Mouse (Mus musculus): Measurements from ENCODE around the gene Rapgef2. TPM values are rescaled to one million over a fixed set of nuclear protein-coding genes. Genes with fewer than 3 reads are reported as not detected.
A peak's percentile ranks its signal among the peaks of the same experiment; 100 is the strongest.

The Rapgef2 gene
- polyA plus RNA-seq, 2 experiments = 1.2 TPM

DNA sequence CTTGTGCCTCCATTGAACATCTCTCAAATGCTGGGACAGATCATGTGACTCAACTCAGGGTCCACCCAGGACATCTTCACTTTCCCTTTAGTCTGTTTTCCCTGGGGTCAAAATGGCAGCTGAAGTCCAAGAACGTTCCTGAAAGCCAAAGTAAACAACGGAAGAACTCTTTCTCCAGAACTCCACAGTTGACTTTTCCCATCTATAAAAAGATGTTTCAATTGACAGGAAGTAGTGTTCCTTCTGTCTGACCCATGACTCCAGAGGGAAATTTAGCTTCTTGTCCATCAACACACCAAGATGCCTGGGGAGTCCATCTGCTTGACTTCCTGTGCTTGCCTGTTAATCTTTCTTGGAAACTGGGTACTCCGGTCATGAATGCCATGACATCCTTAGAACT is 260.3 kb downstream of the Rapgef2 start:
- no peak overlapping the region for H3K4me2 ChIP-seq (ENCODE audit: low read depth)
- 76% methylated on average over 3 of the region's 3 CpGs for WGBS (ENCODE audit: insufficient replicate concordance)
- no peaks in the 10 kb centered on the region for H3K27me3 ChIP-seq (ENCODE audit: control insufficient read depth, insufficient read depth, low read length)
- H3K4me3 ChIP-seq (ENCODE audit: insufficient read depth in 1 of 2, low read depth in 2 of 2, low read length in 2 of 2) = no peak overlapping the region
- ATAC-seq (ENCODE audit: insufficient read depth) (no peak), DNase-seq (ENCODE audit: low read depth in 3 of 3, low spot score in 3 of 3) (no peak)
- H3K9me3 ChIP-seq (ENCODE audit: control insufficient read depth, low read length) = no peaks in the 10 kb centered on the region
- no peak overlapping the region for H3K27ac ChIP-seq
- no peak overlapping the region for H3K9ac ChIP-seq (replicated peaks)
- TF ChIP-seq EP300 (IDR thresholded peaks at IDR 0.05; ENCODE audit: low read depth) = no peak
- TF ChIP-seq CTCF (IDR thresholded peaks at IDR 0.05; ENCODE audit: low read depth) = no peak
- H3K36me3 ChIP-seq (replicated peaks; ENCODE audit: control insufficient read depth, insufficient read depth, low read depth) = no peaks in the 10 kb centered on the region
- peaks cover 0 to 11% of the 10 kb centered on the region in 2 experiments; a peak in 2 of 4 replicates for H3K4me1 ChIP-seq (replicated peaks; ENCODE audit: control insufficient read depth in 2 of 2, insufficient read depth in 2 of 2, low read length in 1 of 2)

DNA sequence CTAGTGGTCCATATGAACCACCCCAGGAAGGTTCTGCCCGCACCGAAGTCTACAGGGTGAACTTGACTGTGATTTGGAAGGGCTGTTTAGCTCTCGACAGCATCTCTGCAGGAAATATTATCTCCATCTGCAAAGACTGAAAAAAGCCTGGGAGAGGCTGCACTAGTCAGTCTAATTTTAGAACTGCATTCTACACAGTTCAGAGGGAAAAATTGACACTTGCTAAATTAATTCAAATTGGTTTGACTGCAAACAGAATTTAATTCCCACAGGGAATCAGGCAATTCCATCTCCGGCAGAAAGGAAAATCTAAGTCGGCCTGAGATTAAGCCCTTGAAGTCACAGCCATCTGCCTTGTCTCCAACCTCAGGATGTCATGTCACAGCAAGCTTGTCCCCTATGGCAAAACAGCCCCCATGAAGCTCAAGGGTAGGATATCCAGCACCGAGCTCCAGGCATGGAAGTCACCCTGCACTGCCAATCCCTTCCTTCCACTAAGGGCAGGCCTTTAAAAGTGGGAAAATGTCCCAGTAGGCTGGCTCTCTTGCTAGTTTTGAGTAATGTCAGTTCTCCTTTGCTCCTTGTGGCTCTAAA is 262.5 kb downstream of the Rapgef2 start:
- Histone ChIP-seq H3K36me3 (replicated peaks; ENCODE audit: control insufficient read depth, insufficient read depth, low read depth) (no peaks in the 10 kb centered on the region), H3K4me3 (ENCODE audit: insufficient read depth in 1 of 2, low read depth in 2 of 2, low read length in 2 of 2) (no peak overlapping the region), H3K27ac (no peak overlapping the region), H3K9ac (replicated peaks) (no peak overlapping the region), H3K4me1 (replicated peaks; ENCODE audit: control insufficient read depth in 2 of 2, insufficient read depth in 2 of 2, low read length in 1 of 2) (peaks cover 0 to 7% of the 10 kb centered on the region in 2 experiments; a peak in 2 of 4 replicates), H3K27me3 (ENCODE audit: control insufficient read depth, insufficient read depth, low read length) (no peaks in the 10 kb centered on the region), H3K9me3 (ENCODE audit: control insufficient read depth, low read length) (no peaks in the 10 kb centered on the region), H3K4me2 (ENCODE audit: low read depth) (no peak overlapping the region)
- 62% methylated on average over 6 of the region's 6 CpGs for WGBS (ENCODE audit: insufficient replicate concordance)
- no peak for ATAC-seq (ENCODE audit: insufficient read depth)
- TF ChIP-seq CTCF (IDR thresholded peaks at IDR 0.05; ENCODE audit: low read depth) = no peak
- no peak for DNase-seq (ENCODE audit: low read depth in 3 of 3, low spot score in 3 of 3)

DNA sequence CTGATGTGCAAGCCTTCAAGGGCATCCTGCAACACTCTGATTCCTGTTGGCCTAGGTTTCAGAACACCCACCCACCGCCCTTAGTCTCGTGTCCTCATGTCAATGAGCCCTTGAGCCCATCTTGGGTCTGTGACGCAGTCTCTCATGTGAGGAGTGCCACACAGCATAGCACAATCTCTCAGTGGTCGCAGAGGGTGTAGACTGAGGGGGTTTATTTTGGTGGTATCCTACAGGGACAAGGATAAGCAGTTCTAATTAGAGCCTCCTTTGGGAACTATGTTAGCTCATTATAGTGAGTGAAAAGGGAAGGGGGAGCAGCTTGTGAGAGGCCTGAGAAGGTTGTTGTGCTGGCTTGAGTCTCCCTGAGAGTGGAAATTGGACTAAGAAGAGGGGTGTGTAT is 263.6 kb downstream of the Rapgef2 start:
- TF ChIP-seq CTCF (IDR thresholded peaks at IDR 0.05; ENCODE audit: low read depth) (no peak), EP300 (IDR thresholded peaks at IDR 0.05; ENCODE audit: low read depth) (no peak)
- 67% methylated on average over 4 of the region's 4 CpGs for WGBS (ENCODE audit: insufficient replicate concordance)
- Histone ChIP-seq H3K4me3 (ENCODE audit: insufficient read depth in 1 of 2, low read depth in 2 of 2, low read length in 2 of 2) (no peak overlapping the region), H3K4me2 (ENCODE audit: low read depth) (no peak overlapping the region), H3K27me3 (ENCODE audit: control insufficient read depth, insufficient read depth, low read length) (no peaks in the 10 kb centered on the region), H3K9me3 (ENCODE audit: control insufficient read depth, low read length) (no peaks in the 10 kb centered on the region), H3K9ac (replicated peaks) (no peak overlapping the region), H3K4me1 (replicated peaks; ENCODE audit: control insufficient read depth in 2 of 2, insufficient read depth in 2 of 2, low read length in 1 of 2) (peaks cover 0 to 1% of the 10 kb centered on the region in 2 experiments; a peak in 2 of 4 replicates), H3K27ac (no peak overlapping the region), H3K36me3 (replicated peaks; ENCODE audit: control insufficient read depth, insufficient read depth, low read depth) (no peaks in the 10 kb centered on the region)
- no peak for ATAC-seq (ENCODE audit: insufficient read depth)
- DNase-seq (ENCODE audit: low read depth in 3 of 3, low spot score in 3 of 3) = no peak

DNA sequence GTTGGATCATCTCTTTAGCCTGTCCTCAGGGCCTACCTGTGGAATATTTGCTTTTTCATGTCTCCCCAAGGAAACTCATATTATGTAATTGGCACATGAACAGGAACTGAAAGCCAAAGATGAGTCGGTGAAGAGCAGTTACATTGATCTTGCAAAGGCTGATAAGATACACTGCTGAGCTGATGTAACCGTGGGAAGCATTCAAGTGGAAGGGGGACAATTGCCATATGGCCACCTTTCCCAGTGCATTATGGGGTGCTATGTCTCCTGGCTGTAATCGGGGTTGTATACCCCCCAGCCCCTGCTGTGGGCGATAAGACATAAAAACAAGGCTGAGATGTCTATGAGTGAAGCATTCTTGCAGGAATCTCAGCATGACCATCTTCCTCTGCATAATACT is 268.9 kb downstream of the Rapgef2 start:
- WGBS (ENCODE audit: insufficient replicate concordance) = 37% methylated on average over 4 of the region's 4 CpGs
- Histone ChIP-seq H3K36me3 (replicated peaks; ENCODE audit: control insufficient read depth, insufficient read depth, low read depth) (no peaks in the 10 kb centered on the region), H3K27ac (no peak overlapping the region), H3K4me1 (replicated peaks; ENCODE audit: control insufficient read depth in 2 of 2, insufficient read depth in 2 of 2, low read length in 1 of 2) (no peaks in the 10 kb centered on the region), H3K9ac (replicated peaks) (no peak overlapping the region), H3K4me3 (ENCODE audit: insufficient read depth in 1 of 2, low read depth in 2 of 2, low read length in 2 of 2) (no peak overlapping the region), H3K4me2 (ENCODE audit: low read depth) (no peak overlapping the region), H3K27me3 (ENCODE audit: control insufficient read depth, insufficient read depth, low read length) (no peaks in the 10 kb centered on the region), H3K9me3 (ENCODE audit: control insufficient read depth, low read length) (no peaks in the 10 kb centered on the region)
- DNase-seq (ENCODE audit: low read depth in 3 of 3, low spot score in 3 of 3) = no peak
- TF ChIP-seq CTCF (IDR thresholded peaks at IDR 0.05; ENCODE audit: low read depth) = no peak
- TF ChIP-seq EP300 (IDR thresholded peaks at IDR 0.05; ENCODE audit: low read depth) = no peak
- ATAC-seq (ENCODE audit: insufficient read depth) = no peak

DNA sequence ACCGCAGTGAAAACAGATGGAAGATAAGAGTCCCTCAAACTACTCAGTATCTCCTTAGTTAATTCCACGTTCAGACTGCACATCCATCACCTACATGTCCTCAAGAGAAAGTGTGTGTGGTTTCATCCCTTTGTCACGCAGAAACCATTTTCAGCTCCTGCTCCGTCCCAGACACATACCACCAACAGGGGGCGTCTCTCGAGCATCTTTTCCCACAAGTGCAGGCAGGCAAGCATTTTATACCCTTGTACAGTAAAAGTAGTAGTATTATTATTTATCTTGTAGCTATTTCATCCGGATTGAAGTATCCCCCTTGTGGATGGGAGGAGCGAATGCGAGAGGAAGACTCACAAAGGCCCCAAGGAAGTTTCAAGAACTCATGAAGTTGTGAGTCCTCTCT is 269.5 kb downstream of the Rapgef2 start:
- DNase-seq (ENCODE audit: low read depth in 3 of 3, low spot score in 3 of 3) (no peak), ATAC-seq (ENCODE audit: insufficient read depth) (no peak)
- no peaks in the 10 kb centered on the region for H3K27me3 ChIP-seq (ENCODE audit: control insufficient read depth, insufficient read depth, low read length)
- no peaks in the 10 kb centered on the region for H3K4me1 ChIP-seq (replicated peaks; ENCODE audit: control insufficient read depth in 2 of 2, insufficient read depth in 2 of 2, low read length in 1 of 2)
- no peak overlapping the region for H3K4me2 ChIP-seq (ENCODE audit: low read depth)
- no peaks in the 10 kb centered on the region for H3K36me3 ChIP-seq (replicated peaks; ENCODE audit: control insufficient read depth, insufficient read depth, low read depth)
- no peaks in the 10 kb centered on the region for H3K9me3 ChIP-seq (ENCODE audit: control insufficient read depth, low read length)
- no peak overlapping the region for H3K4me3 ChIP-seq (ENCODE audit: insufficient read depth in 1 of 2, low read depth in 2 of 2, low read length in 2 of 2)
- H3K27ac ChIP-seq = no peak overlapping the region
- H3K9ac ChIP-seq (replicated peaks) = no peak overlapping the region
- TF ChIP-seq CTCF (IDR thresholded peaks at IDR 0.05; ENCODE audit: low read depth) (peak; percentile 31; the same call in 1 of the 2 replicates), EP300 (IDR thresholded peaks at IDR 0.05; ENCODE audit: low read depth) (no peak)
- 65% methylated on average over 9 of the region's 9 CpGs for WGBS (ENCODE audit: insufficient replicate concordance)

Measured in liver, embryonic 14.5 days (tissue).